Mouse (Mus musculus): Measurements from ENCODE around the gene Trpm2.

DNA sequence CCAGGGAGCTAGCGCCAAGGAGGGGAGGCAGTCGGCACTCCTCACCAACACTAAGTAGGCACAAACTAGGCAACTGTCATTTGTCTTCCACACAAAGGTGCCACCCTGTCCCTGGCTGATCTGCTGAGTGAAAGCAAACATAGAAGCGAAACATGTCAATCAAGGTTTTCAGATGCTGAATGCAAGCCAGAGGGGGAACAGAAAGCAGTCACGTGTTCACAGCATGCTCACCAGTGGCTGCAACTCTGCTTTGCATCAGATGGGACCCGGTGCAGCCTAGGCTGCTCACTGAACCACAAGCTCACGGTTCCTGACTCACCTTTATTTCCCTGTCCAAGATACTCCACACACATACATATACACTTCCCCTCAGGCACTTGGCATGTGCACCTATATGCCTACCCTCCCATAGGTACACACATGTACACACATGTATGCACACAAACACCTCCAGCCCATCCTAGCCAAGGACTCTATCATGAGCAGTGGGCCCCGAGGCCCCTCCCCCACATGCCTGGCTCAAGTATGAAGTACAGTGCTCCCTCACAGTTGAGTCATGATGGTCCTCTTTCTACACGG, 79.3 kb downstream of the Trpm2 start:
- TF ChIP-seq GATA1 (IDR thresholded peaks at IDR 0.05; ENCODE audit: low read length) (no peak), TAL1 (IDR thresholded peaks at IDR 0.05; ENCODE audit: low read length) (no peak)
